Mouse (Mus musculus) hindbrain, embryonic 16.5 days (tissue): ENCODE measurements around the gene Pkp1. TPM values are rescaled to one million over a fixed set of nuclear protein-coding genes. Genes with fewer than 3 reads are reported as not detected.

Experiments used
- ATAC-seq: fragments of 200-750 bp; cut with Nextera tagmentation; 2 replicates; pipeline ENCODE4 v1.8.0; 2017; ENCODE audit warnings: moderate TSS enrichment, moderate library complexity
- H3K27ac ChIP-seq: fragments of 300-500 bp; sonication (generic); 2 replicates; pipeline ENCODE4 v1.5.1; 2014; ENCODE audit warnings: low read depth, mild to moderate bottlenecking, control low read depth, low read length, moderate library complexity
- H3K27me3 ChIP-seq: fragments of 300-500 bp; sonication (generic); replicated peaks from 2 replicates; pipeline ENCODE4 v1.6.1; 2014; ENCODE audit warnings: low read length; ENCODE audit not compliant: control insufficient read depth, insufficient read depth
- H3K36me3 ChIP-seq: fragments of 300-500 bp; sonication (generic); 2 replicates; pipeline ENCODE4 v1.6.1; 2014; ENCODE audit warnings: mild to moderate bottlenecking, low read length, moderate library complexity, mixed read lengths; ENCODE audit not compliant: control insufficient read depth, insufficient read depth
- H3K4me1 ChIP-seq: fragments of 300-500 bp; sonication (generic); 2 replicates; pipeline ENCODE4 v1.6.1; 2014; ENCODE audit warnings: low read depth, low read length; ENCODE audit not compliant: control insufficient read depth, insufficient read depth
- H3K4me2 ChIP-seq: fragments of 300-500 bp; sonication (generic); 2 replicates; pipeline ENCODE4 v1.6.1; 2014; ENCODE audit warnings: mild to moderate bottlenecking, low read length, control low read depth, moderate library complexity
- H3K4me3 ChIP-seq: fragments of 300-500 bp; sonication (generic); 2 replicates; pipeline ENCODE4 v1.5.1; 2014; ENCODE audit warnings: mild to moderate bottlenecking, low read length, control low read depth, moderate library complexity
- H3K9ac ChIP-seq: fragments of 300-500 bp; sonication (generic); 2 replicates; pipeline ENCODE4 v1.6.1; 2014; ENCODE audit warnings: low read depth, mild to moderate bottlenecking, control low read depth, low read length, moderate library complexity
- H3K9me3 ChIP-seq: fragments of 300-500 bp; sonication (generic); 2 replicates; pipeline ENCODE4 v1.6.1; 2014; ENCODE audit warnings: mild to moderate bottlenecking, low read length, moderate library complexity; ENCODE audit not compliant: control insufficient read depth
- WGBS: fragments of 180-500 bp; shearing (Covaris S2); extraction: QIAGEN DNeasy Blood & Tissue Kit; methylation state at CpG from one replicate; pipeline ENCODE4 v1.1.7; 2014; 5-methylcytosine and 5-hydroxymethylcytosine counted together
- polyA plus RNA-seq: library from polyadenylated mRNA; unstranded; fragments of >200 nt; fragmentation: Nextera tagmentation; extraction: Ambion mirVana; gene quantifications from 2 replicates; pipeline ENCODE4 v1.2.1, GENCODE M21; 2015

Pkp1 gene
- polyA plus RNA-seq, 1 experiment from 2014 or later, result 0.14 TPM

- Histone ChIP-seq H3K27me3 (peaks cover 48% of the 10 kb centered on the region), H3K4me1 (peaks cover 8% of the 10 kb centered on the region), H3K9me3 (no peaks in the 10 kb centered on the region), H3K4me3 (no peak overlapping the region), H3K27ac (no peak overlapping the region), H3K36me3 (no peaks in the 10 kb centered on the region), H3K4me2 (no peak overlapping the region), H3K9ac (no peak overlapping the region)
- no peak for ATAC-seq
- WGBS, result 12% methylated on average over 5 of the region's 5 CpGs
These were observed 1.8 kb downstream of the Pkp1 start for GRCm38 (mm10) chr1:135917206-135917605.

- no peak overlapping the region for H3K4me3 ChIP-seq
- H3K4me2 ChIP-seq, result no peak overlapping the region
- H3K36me3 ChIP-seq, result no peaks in the 10 kb centered on the region
- no peak for ATAC-seq
- H3K9ac ChIP-seq, result no peak overlapping the region
- peaks cover 48% of the 10 kb centered on the region for H3K27me3 ChIP-seq
- no peaks in the 10 kb centered on the region for H3K9me3 ChIP-seq
- peaks cover 8% of the 10 kb centered on the region for H3K4me1 ChIP-seq
- 38% methylated on average over 5 of the region's 5 CpGs for WGBS
- no peak overlapping the region for H3K27ac ChIP-seq
These were observed 2.4 kb downstream of the Pkp1 start for GRCm38 (mm10) chr1:135916486-135917058.

- no peaks in the 10 kb centered on the region for H3K36me3 ChIP-seq
- H3K9me3 ChIP-seq, result no peaks in the 10 kb centered on the region
- 74% methylated on average over 4 of the region's 4 CpGs for WGBS
- H3K27me3 ChIP-seq, result peaks cover 25% of the 10 kb centered on the region
- H3K27ac ChIP-seq, result no peak overlapping the region
- no peak overlapping the region for H3K9ac ChIP-seq
- H3K4me3 ChIP-seq, result no peak overlapping the region
- no peak for ATAC-seq
- H3K4me2 ChIP-seq, result no peak overlapping the region
- H3K4me1 ChIP-seq, result peaks cover 3% of the 10 kb centered on the region
These were observed 5.3 kb downstream of the Pkp1 start for GRCm38 (mm10) chr1:135913657-135914056.

- no peaks in the 10 kb centered on the region for H3K9me3 ChIP-seq
- WGBS, result 18% methylated on average over 6 of the region's 6 CpGs
- H3K4me3 ChIP-seq, result no peak overlapping the region
- no peak for ATAC-seq
- no peaks in the 10 kb centered on the region; the same call in 1 of the 2 replicates for H3K4me1 ChIP-seq
- H3K27me3 ChIP-seq, result no peaks in the 10 kb centered on the region
- no peaks in the 10 kb centered on the region for H3K36me3 ChIP-seq
- no peak overlapping the region for H3K9ac ChIP-seq
- H3K4me2 ChIP-seq, result no peak overlapping the region
- H3K27ac ChIP-seq, result no peak overlapping the region
These were observed 9.6 kb downstream of the Pkp1 start for GRCm38 (mm10) chr1:135909381-135909780.

GRCm38 (mm10) chr1:135906736-135907135 is 12.3 kb downstream of the Pkp1 start:
- WGBS, result 75% methylated on average over 11 of the region's 11 CpGs
- no peaks in the 10 kb centered on the region for H3K27me3 ChIP-seq
- ATAC-seq, result no peak

GRCm38 (mm10) chr1:135899991-135900515 is 19.0 kb downstream of the Pkp1 start:
- no peak overlapping the region for H3K9ac ChIP-seq
- no peak overlapping the region for H3K4me3 ChIP-seq
- H3K27me3 ChIP-seq, result no peaks in the 10 kb centered on the region
- no peaks in the 10 kb centered on the region for H3K4me1 ChIP-seq
- no peak overlapping the region for H3K4me2 ChIP-seq
- no peaks in the 10 kb centered on the region for H3K36me3 ChIP-seq
- ATAC-seq, result no peak
- H3K9me3 ChIP-seq, result no peaks in the 10 kb centered on the region
- 76% methylated on average over 7 of the region's 7 CpGs for WGBS
- no peak overlapping the region for H3K27ac ChIP-seq

More at GRCm38 (mm10) chr1:135906736-135907135, 12.3 kb downstream of the Pkp1 start:
- H3K36me3 ChIP-seq, result no peaks in the 10 kb centered on the region
- no peaks in the 10 kb centered on the region; the same call in 1 of the 2 replicates for H3K4me1 ChIP-seq
- no peaks in the 10 kb centered on the region for H3K9me3 ChIP-seq
- no peak overlapping the region for H3K27ac ChIP-seq
- no peak overlapping the region for H3K4me2 ChIP-seq
- no peak overlapping the region for H3K4me3 ChIP-seq
- H3K9ac ChIP-seq, result no peak overlapping the region

GRCm38 (mm10) chr1:135899295-135899694 is 19.7 kb downstream of the Pkp1 start:
- Histone ChIP-seq H3K4me2 (no peak overlapping the region), H3K36me3 (no peaks in the 10 kb centered on the region), H3K9ac (no peak overlapping the region), H3K4me1 (no peaks in the 10 kb centered on the region), H3K4me3 (no peak overlapping the region), H3K9me3 (no peaks in the 10 kb centered on the region), H3K27me3 (no peaks in the 10 kb centered on the region), H3K27ac (no peak overlapping the region)
- WGBS, result 87% methylated on average over 6 of the region's 6 CpGs
- no peak for ATAC-seq

- Histone ChIP-seq H3K27me3 (no peaks in the 10 kb centered on the region), H3K27ac (no peak overlapping the region), H3K4me2 (no peak overlapping the region), H3K9ac (no peak overlapping the region), H3K9me3 (no peaks in the 10 kb centered on the region), H3K4me1 (no peaks in the 10 kb centered on the region), H3K4me3 (no peak overlapping the region), H3K36me3 (no peaks in the 10 kb centered on the region)
- ATAC-seq, result no peak
- WGBS, result 92% methylated on average over 4 of the region's 4 CpGs
These were observed 23.6 kb downstream of the Pkp1 start for GRCm38 (mm10) chr1:135895367-135895766.

GRCm38 (mm10) chr1:135893377-135893776 is 25.6 kb downstream of the Pkp1 start:
- Histone ChIP-seq H3K4me1 (no peaks in the 10 kb centered on the region), H3K4me3 (no peak overlapping the region), H3K4me2 (no peak overlapping the region), H3K9me3 (no peaks in the 10 kb centered on the region), H3K9ac (no peak overlapping the region), H3K36me3 (no peaks in the 10 kb centered on the region), H3K27me3 (no peaks in the 10 kb centered on the region), H3K27ac (no peak overlapping the region)
- ATAC-seq, result no peak
- 84% methylated on average over 3 of the region's 3 CpGs for WGBS
